Mouse (Mus musculus) thymus, adult 18-20 months (tissue): ENCODE measurements around the gene Tigd2.
"Not testable (repeated sequence)": the region's sequence is repeated elsewhere in the genome, so short reads cannot be mapped to it uniquely, and the experiment has no call there.

Source experiments
- DNase-seq, 2 experiments: peaks; one replicate each; pipeline ENCODE4 v3.0.0; 2022; ENCODE audit warnings: mixed read lengths in 2 of 2

Tigd2 gene

GRCm38 (mm10) chr6:59208685-59209298, at the start of gene Tigd2:
Gene Tigd2 (plus strand): TSS chr6:59208870.
- DNase-seq: peak; percentile 86 to 88

- no peak for DNase-seq
Measured at GRCm38 (mm10) chr6:59161801-59162478, 46.7 kb upstream of the Tigd2 start.

- no peak for DNase-seq
Measured at GRCm38 (mm10) chr6:59162887-59163286, 45.8 kb upstream of the Tigd2 start.

GRCm38 (mm10) chr6:59163407-59163806, 45.3 kb upstream of the Tigd2 start:
- no peak for DNase-seq

- no peak for DNase-seq
Measured at GRCm38 (mm10) chr6:59168939-59169338, 39.7 kb upstream of the Tigd2 start.

GRCm38 (mm10) chr6:59171230-59171629, 37.4 kb upstream of the Tigd2 start:
- DNase-seq: no peak

GRCm38 (mm10) chr6:59173940-59174339, 34.7 kb upstream of the Tigd2 start:
- DNase-seq: no peak

GRCm38 (mm10) chr6:59178051-59178450, 30.6 kb upstream of the Tigd2 start:
- no peak for DNase-seq

- DNase-seq: peak in 1 of 2 experiments; percentile 22
Measured at GRCm38 (mm10) chr6:59180376-59180996, 28.2 kb upstream of the Tigd2 start.

- peak in 1 of 2 experiments; percentile 25 for DNase-seq
Measured at GRCm38 (mm10) chr6:59185010-59185699, 23.5 kb upstream of the Tigd2 start.

GRCm38 (mm10) chr6:59190006-59190405, 18.7 kb upstream of the Tigd2 start:
- no peak for DNase-seq

- DNase-seq: not testable (repeated sequence)
Measured at GRCm38 (mm10) chr6:59194518-59194917, 14.2 kb upstream of the Tigd2 start.

GRCm38 (mm10) chr6:59195849-59196635, 12.6 kb upstream of the Tigd2 start:
- DNase-seq: no peak

GRCm38 (mm10) chr6:59196746-59197145, 11.9 kb upstream of the Tigd2 start:
- DNase-seq: no peak

- DNase-seq: no peak
Measured at GRCm38 (mm10) chr6:59198356-59198755, 10.3 kb upstream of the Tigd2 start.

GRCm38 (mm10) chr6:59199021-59199420, 9.6 kb upstream of the Tigd2 start:
- no peak for DNase-seq

GRCm38 (mm10) chr6:59207561-59207960, 1.1 kb upstream of the Tigd2 start:
- no peak for DNase-seq

- peak; percentile 12 to 29 for DNase-seq
Measured at GRCm38 (mm10) chr6:59209299-59209707, 633 bp downstream of the Tigd2 start.

GRCm38 (mm10) chr6:59233191-59233590, 24.5 kb downstream of the Tigd2 start:
- no peak for DNase-seq

GRCm38 (mm10) chr6:59233651-59234050, 25.0 kb downstream of the Tigd2 start:
- no peak for DNase-seq

- no peak for DNase-seq
Measured at GRCm38 (mm10) chr6:59249675-59250074, 41.0 kb downstream of the Tigd2 start.

GRCm38 (mm10) chr6:59250536-59250935, 41.9 kb downstream of the Tigd2 start:
- no peak for DNase-seq

- no peak for DNase-seq
Measured at GRCm38 (mm10) chr6:59255909-59256308, 47.2 kb downstream of the Tigd2 start.
